Mouse (Mus musculus) intestine, embryonic 16.5 days (tissue): Measurements from ENCODE around the gene Dhdds. TPM values are rescaled to one million over a fixed set of nuclear protein-coding genes. Genes with fewer than 3 reads are reported as not detected.
"Not testable (repeated sequence)": the region's sequence is repeated elsewhere in the genome, so short reads cannot be mapped to it uniquely, and the experiment has no call there.

ENCODE experiments used
- ATAC-seq: fragments of 200-750 bp; cut with Nextera tagmentation; 2 replicates; pipeline ENCODE4 v1.8.0; 2017; ENCODE audit warnings: moderate TSS enrichment, moderate library complexity
- H3K27ac ChIP-seq: fragments of 300-500 bp; sonication (generic); 2 replicates; pipeline ENCODE4 v1.5.1; 2014; ENCODE audit warnings: mild to moderate bottlenecking, low read length
- H3K27me3 ChIP-seq: fragments of 300-500 bp; sonication (generic); replicated peaks from 2 replicates; pipeline ENCODE4 v1.6.1; 2014; ENCODE audit warnings: low read length, control low read depth, mixed read lengths; ENCODE audit not compliant: control insufficient read depth, insufficient read depth
- H3K36me3 ChIP-seq: fragments of 300-500 bp; sonication (generic); 2 replicates; pipeline ENCODE4 v1.6.1; 2014; ENCODE audit warnings: low read length, control low read depth; ENCODE audit not compliant: control insufficient read depth, insufficient read depth
- H3K4me1 ChIP-seq: fragments of 300-500 bp; sonication (generic); 2 replicates; pipeline ENCODE4 v1.6.1; 2014; ENCODE audit warnings: low read length, control low read depth, mixed read lengths; ENCODE audit not compliant: control insufficient read depth, insufficient read depth
- H3K4me2 ChIP-seq: fragments of 300-500 bp; sonication (generic); 2 replicates; pipeline ENCODE4 v1.6.1; 2014; ENCODE audit warnings: low read depth, low read length, control low read depth
- H3K4me3 ChIP-seq: fragments of 300-500 bp; sonication (generic); 2 replicates; pipeline ENCODE4 v1.5.1; 2014; ENCODE audit warnings: mild to moderate bottlenecking, low read length
- H3K9ac ChIP-seq: fragments of 300-500 bp; sonication (generic); 2 replicates; pipeline ENCODE4 v1.6.1; 2014; ENCODE audit warnings: low read depth, low read length
- H3K9me3 ChIP-seq: fragments of 300-500 bp; sonication (generic); 2 replicates; pipeline ENCODE4 v1.6.1; 2016; ENCODE audit warnings: low read length, control low read depth; ENCODE audit not compliant: control insufficient read depth
- WGBS: fragments of 180-500 bp; shearing (Covaris S2); extraction: QIAGEN DNeasy Blood & Tissue Kit; methylation state at CpG from one replicate; pipeline ENCODE4 v1.1.7; 2014; 5-methylcytosine and 5-hydroxymethylcytosine counted together
- polyA plus RNA-seq: library from polyadenylated mRNA; unstranded; fragments of >200 nt; fragmentation: Nextera tagmentation; extraction: Ambion mirVana; gene quantifications from 2 replicates; pipeline ENCODE4 v1.2.1, GENCODE M21; 2015

Dhdds gene
- polyA plus RNA-seq, 1 experiment from 2014 or later: 41.3 TPM

GRCm38 (mm10) chr4:133988289-133988688, 12.4 kb downstream of the Dhdds start:
- not testable (repeated sequence) for H3K27me3 ChIP-seq, H3K27ac ChIP-seq, H3K9me3 ChIP-seq, ATAC-seq, H3K4me1 ChIP-seq, H3K4me2 ChIP-seq, H3K9ac ChIP-seq, H3K4me3 ChIP-seq
- peaks cover 12% of the 10 kb centered on the region; the same call in 1 of the 2 replicates for H3K36me3 ChIP-seq
- WGBS: 89% methylated on average over 7 of the region's 8 CpGs

- H3K9ac ChIP-seq: no peak overlapping the region
- H3K9me3 ChIP-seq: no peaks in the 10 kb centered on the region
- no peak overlapping the region for H3K4me3 ChIP-seq
- no peaks in the 10 kb centered on the region for H3K27me3 ChIP-seq
- no peaks in the 10 kb centered on the region for H3K4me1 ChIP-seq
- H3K36me3 ChIP-seq: no peaks in the 10 kb centered on the region
- no peak for ATAC-seq
- H3K4me2 ChIP-seq: no peak overlapping the region
- WGBS: 86% methylated on average over 13 of the region's 13 CpGs
- no peak overlapping the region for H3K27ac ChIP-seq
Observed at GRCm38 (mm10) chr4:133982936-133983335, 17.8 kb downstream of the Dhdds start.

GRCm38 (mm10) chr4:133980496-133980895, 20.2 kb downstream of the Dhdds start:
- no peak for ATAC-seq
- Histone ChIP-seq H3K9me3 (no peaks in the 10 kb centered on the region), H3K36me3 (no peaks in the 10 kb centered on the region), H3K4me3 (no peak overlapping the region), H3K27ac (no peak overlapping the region), H3K27me3 (no peaks in the 10 kb centered on the region), H3K4me1 (no peaks in the 10 kb centered on the region), H3K4me2 (no peak overlapping the region), H3K9ac (no peak overlapping the region)
- 78% methylated on average over 5 of the region's 5 CpGs for WGBS

- H3K4me1 ChIP-seq: no peaks in the 10 kb centered on the region
- H3K36me3 ChIP-seq: no peaks in the 10 kb centered on the region
- no peak overlapping the region for H3K27ac ChIP-seq
- WGBS: 95% methylated on average over 10 of the region's 10 CpGs
- no peaks in the 10 kb centered on the region for H3K9me3 ChIP-seq
- H3K27me3 ChIP-seq: no peaks in the 10 kb centered on the region
- no peak overlapping the region for H3K9ac ChIP-seq
- no peak for ATAC-seq
- H3K4me2 ChIP-seq: no peak overlapping the region
- H3K4me3 ChIP-seq: no peak overlapping the region
Observed at GRCm38 (mm10) chr4:133978021-133978711, 22.6 kb downstream of the Dhdds start.

GRCm38 (mm10) chr4:133971741-133972140, 29.0 kb downstream of the Dhdds start:
- Histone ChIP-seq H3K36me3 (no peaks in the 10 kb centered on the region), H3K4me3 (no peak overlapping the region), H3K4me2 (no peak overlapping the region), H3K27ac (no peak overlapping the region), H3K27me3 (no peaks in the 10 kb centered on the region), H3K9me3 (no peaks in the 10 kb centered on the region), H3K9ac (no peak overlapping the region), H3K4me1 (peaks cover 9% of the 10 kb centered on the region)
- WGBS: 64% methylated on average over 8 of the region's 8 CpGs
- no peak for ATAC-seq

- Histone ChIP-seq H3K4me1 (peaks cover 14% of the 10 kb centered on the region), H3K4me2 (no peak overlapping the region), H3K9me3 (no peaks in the 10 kb centered on the region), H3K27me3 (no peaks in the 10 kb centered on the region), H3K9ac (no peak overlapping the region), H3K4me3 (no peak overlapping the region), H3K36me3 (peaks cover 5% of the 10 kb centered on the region), H3K27ac (no peak overlapping the region)
- WGBS: 81% methylated on average over 13 of the region's 13 CpGs
- no peak for ATAC-seq
Observed at GRCm38 (mm10) chr4:133970876-133971275, 29.8 kb downstream of the Dhdds start.

- H3K4me1 ChIP-seq: peaks cover 17% of the 10 kb centered on the region
- no peak overlapping the region for H3K4me3 ChIP-seq
- ATAC-seq: no peak
- H3K27me3 ChIP-seq: no peaks in the 10 kb centered on the region
- no peak overlapping the region for H3K27ac ChIP-seq
- H3K9me3 ChIP-seq: no peaks in the 10 kb centered on the region
- 57% methylated on average over 4 of the region's 4 CpGs for WGBS
- H3K4me2 ChIP-seq: no peak overlapping the region
- peaks cover 10% of the 10 kb centered on the region for H3K36me3 ChIP-seq
- no peak overlapping the region for H3K9ac ChIP-seq
Observed at GRCm38 (mm10) chr4:133970196-133970595, 30.5 kb downstream of the Dhdds start.

GRCm38 (mm10) chr4:133969114-133969770, 31.5 kb downstream of the Dhdds start:
- H3K4me3 ChIP-seq: 0 out of 2 replicates have a peak overlapping the region, but pooled peaks have one; percentile 78
- 0 out of 2 replicates have a peak overlapping the region, but pooled peaks have one; percentile 97 for H3K9ac ChIP-seq
- H3K27ac ChIP-seq: 0 out of 2 replicates have a peak overlapping the region, but pooled peaks have one; percentile 100
- no peaks in the 10 kb centered on the region for H3K9me3 ChIP-seq
- H3K4me1 ChIP-seq: peaks cover 17% of the 10 kb centered on the region
- no peak for ATAC-seq
- WGBS: 54% methylated on average over 8 of the region's 8 CpGs
- peaks cover 14% of the 10 kb centered on the region for H3K36me3 ChIP-seq
- no peaks in the 10 kb centered on the region for H3K27me3 ChIP-seq
- H3K4me2 ChIP-seq: peak overlapping the region; percentile 97

GRCm38 (mm10) chr4:133968150-133968921, 32.4 kb downstream of the Dhdds start, which contains the start of gene Hmgn2:
Hmgn2 (minus strand) TSS chr4:133968650.
- Histone ChIP-seq H3K9me3 (no peaks in the 10 kb centered on the region), H3K4me2 (peak within 1 kb of the TSS; percentile 97), H3K36me3 (peaks cover 18% of the 10 kb centered on the region), H3K9ac (peak within 1 kb of the TSS; percentile 97), H3K27ac (peak within 1 kb of the TSS; percentile 100), H3K4me1 (peaks cover 17% of the 10 kb centered on the region), H3K4me3 (peak within 1 kb of the TSS; percentile 78), H3K27me3 (no peaks in the 10 kb centered on the region)
- WGBS: under 1% methylated on average over 41 of the region's 42 CpGs
- peak; percentile 79 for ATAC-seq
